Mouse (Mus musculus): ENCODE data around the gene Wbp2nl. TPM values are rescaled to one million over a fixed set of nuclear protein-coding genes. Genes with fewer than 3 reads are reported as not detected.
A peak's percentile ranks its signal among the peaks of the same experiment; 100 is the strongest.
"Not testable (repeated sequence)": the region's sequence is repeated elsewhere in the genome, so short reads cannot be mapped to it uniquely, and the experiment has no call there.

Wbp2nl gene
- polyA plus RNA-seq, 1 experiment from 2014 or later, result not detected

GRCm38 (mm10) chr15:82354126-82354945 is 55.6 kb downstream of the Wbp2nl start, which contains the start of gene Ndufa6:
Gene Ndufa6 (minus strand): TSS chr15:82354322.
- DNase-seq (ENCODE audit: low spot score), result peak; percentile 99
- peak within 1 kb of the TSS; percentile 88 for H3K4me3 ChIP-seq
- no peaks in the 10 kb centered on the region for H3K27me3 ChIP-seq (ENCODE audit: insufficient read depth, poor library complexity, severe bottlenecking)
- peaks cover 23% of the 10 kb centered on the region for H3K36me3 ChIP-seq
- no peaks in the 10 kb centered on the region for H3K9me3 ChIP-seq
- WGBS, result 2% methylated on average over 57 of the region's 57 CpGs
- peaks cover 35% of the 10 kb centered on the region for H3K4me1 ChIP-seq (replicated peaks)
- H3K27ac ChIP-seq, result peak within 1 kb of the TSS; percentile 96

DNA sequence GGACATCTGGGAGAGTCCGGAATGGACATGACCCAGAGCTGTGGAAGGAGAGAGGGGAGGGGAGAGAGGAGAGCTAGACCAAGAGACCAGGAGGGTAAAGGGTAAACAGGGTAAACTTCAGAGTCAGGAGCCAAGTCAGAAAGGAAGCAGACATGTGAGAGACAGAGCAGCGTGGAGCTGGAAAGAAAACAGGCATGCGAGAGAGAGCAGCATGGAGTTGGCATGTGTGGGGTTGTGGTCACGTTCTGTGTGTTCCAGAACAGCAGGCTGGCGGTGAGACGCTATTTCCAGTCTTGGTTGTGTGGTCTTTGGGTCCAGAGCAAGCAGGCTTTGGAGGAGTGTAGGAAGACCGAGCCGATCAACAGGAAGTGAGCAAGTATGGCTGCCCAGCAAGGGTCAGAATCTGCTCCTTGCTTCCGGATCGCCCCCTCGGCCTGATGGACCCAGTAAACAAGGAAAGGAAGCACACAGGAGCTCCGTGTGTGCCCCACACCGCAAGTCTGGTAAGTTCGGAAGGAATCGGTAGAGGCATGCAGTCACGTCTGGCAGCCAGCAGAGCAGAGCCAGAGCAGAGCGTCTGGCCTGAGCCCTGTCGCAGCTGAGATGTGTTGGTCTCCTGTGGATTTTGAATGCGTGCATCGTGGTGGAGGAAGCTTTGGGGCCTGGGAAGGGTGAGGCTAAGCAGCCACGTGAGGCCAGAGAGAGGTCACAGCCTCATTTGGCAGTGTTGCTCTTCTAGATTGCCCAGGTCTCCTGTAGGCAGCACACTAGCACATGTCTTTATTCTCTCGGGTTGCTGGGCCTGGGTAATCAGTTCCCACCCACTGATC is 59.9 kb downstream of the Wbp2nl start:
- Histone ChIP-seq H3K36me3 (no peaks in the 10 kb centered on the region), H3K9me3 (no peaks in the 10 kb centered on the region), H3K27ac (peak overlapping the region; percentile 59; the same call in 1 of the 2 replicates), H3K4me1 (replicated peaks) (peaks cover 13% of the 10 kb centered on the region), H3K27me3 (ENCODE audit: insufficient read depth, poor library complexity, severe bottlenecking) (no peaks in the 10 kb centered on the region), H3K4me3 (no peak overlapping the region)
- no peak for DNase-seq (ENCODE audit: low spot score)
- WGBS, result 66% methylated on average over 22 of the region's 22 CpGs

DNA sequence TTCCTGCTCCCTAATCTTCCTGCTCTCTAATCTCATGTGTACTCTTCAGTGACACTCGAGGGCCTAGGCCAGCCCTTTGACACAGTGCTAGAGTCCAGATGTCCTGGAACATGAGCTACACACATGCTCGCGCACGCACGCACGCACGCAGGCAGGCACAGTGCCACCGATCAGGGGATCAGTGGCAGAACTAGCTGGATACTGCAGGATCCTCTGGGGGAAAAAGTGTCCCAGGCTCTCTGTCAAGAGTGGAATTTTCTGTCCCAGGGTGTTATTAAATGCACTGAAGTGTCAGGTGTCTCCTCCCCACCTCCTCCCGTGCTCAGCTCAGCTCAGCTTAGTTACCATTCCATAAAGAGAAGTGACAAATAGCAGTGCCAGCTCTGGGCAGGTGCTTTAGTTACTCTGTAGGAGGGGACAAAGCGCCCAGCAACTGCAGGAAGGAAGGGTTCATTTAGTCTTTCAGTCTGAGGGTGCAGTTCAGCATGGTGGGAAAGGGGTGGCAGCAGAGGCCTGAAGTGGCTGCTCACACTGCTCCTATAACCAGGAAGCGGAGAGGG is 62.8 kb downstream of the Wbp2nl start:
- Histone ChIP-seq H3K27me3 (ENCODE audit: insufficient read depth, poor library complexity, severe bottlenecking) (no peaks in the 10 kb centered on the region), H3K9me3 (no peaks in the 10 kb centered on the region), H3K27ac (no peak overlapping the region), H3K4me1 (replicated peaks) (peaks cover 7% of the 10 kb centered on the region), H3K36me3 (no peaks in the 10 kb centered on the region), H3K4me3 (no peak overlapping the region)
- 80% methylated on average over 11 of the region's 11 CpGs for WGBS
- DNase-seq (ENCODE audit: low spot score), result no peak

DNA sequence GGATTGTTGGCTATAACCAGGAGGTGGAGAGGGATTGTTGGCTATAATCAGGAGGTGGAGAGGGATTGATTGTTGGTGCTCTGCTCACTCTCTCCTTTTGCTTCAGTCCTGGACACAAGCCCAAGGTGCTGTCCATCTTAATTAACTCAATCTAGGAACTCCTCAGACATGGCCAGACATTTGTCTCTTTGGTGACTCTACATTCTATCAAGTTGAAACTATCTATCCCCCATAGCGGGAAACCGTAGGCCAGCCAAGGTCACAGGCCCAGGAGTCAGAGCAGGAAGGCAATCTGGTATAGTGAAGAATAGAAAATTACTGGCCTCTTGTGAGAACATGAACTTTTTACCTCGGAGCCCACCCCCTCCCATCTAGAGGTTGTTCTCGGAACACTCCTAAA is 63.5 kb downstream of the Wbp2nl start:
- Histone ChIP-seq H3K27ac (no peak overlapping the region), H3K4me3 (no peak overlapping the region), H3K9me3 (no peaks in the 10 kb centered on the region), H3K27me3 (ENCODE audit: insufficient read depth, poor library complexity, severe bottlenecking) (no peaks in the 10 kb centered on the region), H3K36me3 (no peaks in the 10 kb centered on the region), H3K4me1 (replicated peaks) (peaks cover 7% of the 10 kb centered on the region)
- WGBS, result 87% methylated on average over 4 of the region's 4 CpGs
- no peak for DNase-seq (ENCODE audit: low spot score)

DNA sequence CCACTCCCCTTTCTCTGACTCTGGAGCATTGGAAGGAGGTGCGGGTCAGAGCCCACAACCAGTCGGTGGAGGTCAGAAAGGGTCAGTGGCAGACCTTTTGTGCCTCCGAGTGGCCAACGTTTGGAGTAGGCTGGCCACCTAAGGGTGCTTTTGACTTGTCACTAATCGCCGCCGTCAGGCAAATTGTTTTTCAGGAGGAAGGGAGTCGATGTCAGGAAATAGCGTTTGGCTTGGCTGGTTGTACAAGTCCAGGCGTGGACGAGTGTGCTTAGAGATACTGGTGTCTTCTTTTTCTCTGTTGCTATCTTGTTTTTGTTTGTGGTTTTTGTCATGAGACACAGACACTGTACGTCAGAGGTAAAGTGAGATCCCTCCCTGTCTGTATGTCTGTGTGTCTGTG is 65.0 kb downstream of the Wbp2nl start:
- not testable (repeated sequence) for H3K4me1 ChIP-seq (replicated peaks); H3K27ac ChIP-seq; DNase-seq (ENCODE audit: low spot score); H3K36me3 ChIP-seq; H3K9me3 ChIP-seq; H3K4me3 ChIP-seq; H3K27me3 ChIP-seq (ENCODE audit: insufficient read depth, poor library complexity, severe bottlenecking)
- WGBS, result 75% methylated on average over 7 of the region's 12 CpGs

Other genes starting within 250 kb of the Wbp2nl start
- gene 4930407I10Rik, start 239.8 kb upstream of the Wbp2nl start, polyA plus RNA-seq (2016; fragmentation: Nextera tagmentation; extraction: Ambion mirVana), result not detected in 2 replicates
- gene Mei1, start 229.0 kb upstream of the Wbp2nl start, polyA plus RNA-seq (2016; fragmentation: Nextera tagmentation; extraction: Ambion mirVana), result 0.06 TPM in 1 of 2 replicates, not detected in the other
- gene Ccdc134, start 171.0 kb upstream of the Wbp2nl start, polyA plus RNA-seq (2016; fragmentation: Nextera tagmentation; extraction: Ambion mirVana), result 19.6 and 23.4 TPM in 2 replicates
- gene Srebf2, start 151.8 kb upstream of the Wbp2nl start, polyA plus RNA-seq (2016; fragmentation: Nextera tagmentation; extraction: Ambion mirVana), result 211 and 242 TPM in 2 replicates
- gene Shisa8, start 86.1 kb upstream of the Wbp2nl start, polyA plus RNA-seq (2016; fragmentation: Nextera tagmentation; extraction: Ambion mirVana), result 1.6 and 1.8 TPM in 2 replicates
- gene Tnfrsf13c, start 74.6 kb upstream of the Wbp2nl start, polyA plus RNA-seq (2016; fragmentation: Nextera tagmentation; extraction: Ambion mirVana), result 0.18 and 0.46 TPM in 2 replicates
- gene Cenpm, start 54.2 kb upstream of the Wbp2nl start, polyA plus RNA-seq (2016; fragmentation: Nextera tagmentation; extraction: Ambion mirVana), result 86.2 and 92.6 TPM in 2 replicates
- 0.17 and 1.5 TPM in 2 replicates for gene 1500009C09Rik, start 46.6 kb upstream of the Wbp2nl start, polyA plus RNA-seq (2016; fragmentation: Nextera tagmentation; extraction: Ambion mirVana)
- 72.8 and 111 TPM in 2 replicates for gene Sept3, start 24.1 kb upstream of the Wbp2nl start, polyA plus RNA-seq (2016; fragmentation: Nextera tagmentation; extraction: Ambion mirVana)
- gene Naga, start 40.0 kb downstream of the Wbp2nl start, polyA plus RNA-seq (2016; fragmentation: Nextera tagmentation; extraction: Ambion mirVana), result 20.9 and 24.9 TPM in 2 replicates
- 4.8 TPM in 2 replicates for gene Pheta2, start 40.0 kb downstream of the Wbp2nl start, polyA plus RNA-seq (2016; fragmentation: Nextera tagmentation; extraction: Ambion mirVana)
- 269 and 314 TPM in 2 replicates for gene Smdt1, start 40.0 kb downstream of the Wbp2nl start, polyA plus RNA-seq (2016; fragmentation: Nextera tagmentation; extraction: Ambion mirVana)
- 267 and 273 TPM in 2 replicates for gene Ndufa6, start 55.4 kb downstream of the Wbp2nl start, polyA plus RNA-seq (2016; fragmentation: Nextera tagmentation; extraction: Ambion mirVana)
- 2.5 and 3.0 TPM in 2 replicates for gene Cyp2d22, start 81.3 kb downstream of the Wbp2nl start, polyA plus RNA-seq (2016; fragmentation: Nextera tagmentation; extraction: Ambion mirVana)
- gene Cyp2d11, start 95.1 kb downstream of the Wbp2nl start, polyA plus RNA-seq (2016; fragmentation: Nextera tagmentation; extraction: Ambion mirVana), result not detected in 2 replicates
- gene Cyp2d10, start 108.2 kb downstream of the Wbp2nl start, polyA plus RNA-seq (2016; fragmentation: Nextera tagmentation; extraction: Ambion mirVana), result not detected in 2 replicates
- not detected in 2 replicates for gene Cyp2d9, start 134.5 kb downstream of the Wbp2nl start, polyA plus RNA-seq (2016; fragmentation: Nextera tagmentation; extraction: Ambion mirVana)